25 mouse cellular contexts compared by ENCODE assay signal in genomic region chr3:130153117-130153516, GRCm38 (mm10). TPM values are rescaled to one million over a fixed set of nuclear protein-coding genes. Genes with fewer than 3 reads are reported as not detected.
DNase-seq lines count a peak whose midpoint lies in the region; ATAC-seq and TF ChIP-seq lines count a peak whose summit lies in the region.
"Had no signal": no experiment of that assay in that cellular context is flagged by ENCODE, and none has a peak within 500 bp of the region (broad histone marks: within the 10 kb centered on the region; RNA-seq: fewer than 3 reads in every experiment).

No protein-coding gene starts in this region.

- no peak overlapping the region for H3K4me3 ChIP-seq in midbrain, embryonic 11.5 days (ENCODE audit: low read depth, low read length)
- H3K4me3 ChIP-seq in midbrain, embryonic 14.5 days (replicated peaks; ENCODE audit: low read depth, low read length), result no peak overlapping the region
- H3K4me3 ChIP-seq in gastrocnemius, adult 2 months, result no peak overlapping the region
- H3K4me3 ChIP-seq: embryonic facial prominence, embryonic 13.5 days; embryonic facial prominence, embryonic 15.5 days; erythroblast, embryonic 14.5 days; forebrain, embryonic 10.5 days; forebrain, embryonic 12.5 days had no signal

- no peaks in the 10 kb centered on the region for H3K36me3 ChIP-seq in midbrain, embryonic 11.5 days (ENCODE audit: control insufficient read depth, insufficient read depth, low read length)
- no peaks in the 10 kb centered on the region for H3K36me3 ChIP-seq in midbrain, embryonic 14.5 days (ENCODE audit: control insufficient read depth, insufficient read depth, low read length)
- H3K36me3 ChIP-seq: embryonic facial prominence, embryonic 13.5 days; embryonic facial prominence, embryonic 15.5 days; forebrain, embryonic 10.5 days; forebrain, embryonic 12.5 days; G1E had no signal

- peak; percentile 21 for DNase-seq in midbrain, embryonic 11.5 days (ENCODE audit: low spot score, missing footprints)
- no peak for DNase-seq in midbrain, embryonic 14.5 days
- peak; percentile 23 for DNase-seq in brain, adult 2 months (ENCODE audit: low read depth, low spot score)
- no peak for DNase-seq in adrenal gland, postnatal 4 days (ENCODE audit: low spot score in 2 of 2)
- no peak for DNase-seq in gastrocnemius, adult 2 months
- DNase-seq: adrenal gland, adult 8-10 months; adrenal gland, postnatal 14 days; cerebellum, adult 11 months; cerebellum, adult 18-20 months; cerebellum, adult 8-10 months; cerebellum, adult 9-11 months; cerebellum, postnatal 14 days; cerebellum, postnatal 36 days; embryo, embryonic 11 days had no signal

- no peaks in the 10 kb centered on the region for H3K4me1 ChIP-seq in midbrain, embryonic 11.5 days (ENCODE audit: control insufficient read depth, insufficient read depth, low read length)
- H3K4me1 ChIP-seq in midbrain, embryonic 14.5 days (ENCODE audit: control insufficient read depth, insufficient read depth, low read length), result no peaks in the 10 kb centered on the region
- H3K4me1 ChIP-seq: embryonic facial prominence, embryonic 13.5 days; embryonic facial prominence, embryonic 15.5 days; forebrain, embryonic 10.5 days; forebrain, embryonic 12.5 days had no signal

- H3K27ac ChIP-seq in midbrain, embryonic 11.5 days (ENCODE audit: low read depth, low read length), result no peak overlapping the region
- H3K27ac ChIP-seq in midbrain, embryonic 14.5 days (replicated peaks; ENCODE audit: low read depth, low read length), result no peak overlapping the region
- H3K27ac ChIP-seq in gastrocnemius, adult 2 months, result no peak overlapping the region
- H3K27ac ChIP-seq: embryonic facial prominence, embryonic 13.5 days; embryonic facial prominence, embryonic 15.5 days; forebrain, embryonic 10.5 days; forebrain, embryonic 12.5 days had no signal

- no peak overlapping the region for H3K9ac ChIP-seq in midbrain, embryonic 11.5 days (ENCODE audit: low read length)
- H3K9ac ChIP-seq in midbrain, embryonic 14.5 days (replicated peaks; ENCODE audit: low read length), result no peak overlapping the region
- H3K9ac ChIP-seq: embryonic facial prominence, embryonic 13.5 days; embryonic facial prominence, embryonic 15.5 days; forebrain, embryonic 12.5 days had no signal

- H3K4me2 ChIP-seq in midbrain, embryonic 11.5 days, result no peak overlapping the region
- H3K4me2 ChIP-seq in midbrain, embryonic 14.5 days (ENCODE audit: low read length), result no peak overlapping the region
- H3K4me2 ChIP-seq: embryonic facial prominence, embryonic 13.5 days; embryonic facial prominence, embryonic 15.5 days; forebrain, embryonic 12.5 days had no signal

- H3K27me3 ChIP-seq in midbrain, embryonic 11.5 days (ENCODE audit: control insufficient read depth, insufficient read depth, low read length), result no peaks in the 10 kb centered on the region
- no peaks in the 10 kb centered on the region for H3K27me3 ChIP-seq in midbrain, embryonic 14.5 days (ENCODE audit: control insufficient read depth, insufficient read depth, low read length)
- H3K27me3 ChIP-seq: embryonic facial prominence, embryonic 15.5 days; forebrain, embryonic 12.5 days; Patski had no signal

- no peak for ATAC-seq in midbrain, embryonic 11.5 days (ENCODE audit: low FRiP score)
- no peak for ATAC-seq in midbrain, embryonic 14.5 days (ENCODE audit: low FRiP score, low TSS enrichment)
- ATAC-seq: activated CD4-positive, CD25-positive, alpha-beta regulatory T cell, adult 4 months; forebrain, embryonic 14.5 days; forebrain, embryonic 16.5 days; Patski had no signal

- intact Hi-C loops in gastrocnemius, adult 2 months (cut with DNase I), result no loop called here

- no peaks in the 10 kb centered on the region for H3K9me3 ChIP-seq in midbrain, embryonic 11.5 days (ENCODE audit: control insufficient read depth, low read length)
- no peaks in the 10 kb centered on the region for H3K9me3 ChIP-seq in midbrain, embryonic 14.5 days (ENCODE audit: control insufficient read depth, low read length)
- H3K9me3 ChIP-seq: embryonic facial prominence, embryonic 13.5 days; embryonic facial prominence, embryonic 15.5 days; forebrain, embryonic 10.5 days; forebrain, embryonic 12.5 days had no signal

- no peak for TF ChIP-seq CTCF in gastrocnemius, adult 2 months (IDR thresholded peaks at IDR 0.05)

- 92% methylated on average over 3 of the region's 3 CpGs for WGBS in midbrain, embryonic 11.5 days
- WGBS in midbrain, embryonic 14.5 days, result 87% methylated on average over 3 of the region's 3 CpGs

RNA-seq across cellular contexts. Expression of gene Col25a1, which starts 21.8 kb away (rescaled TPM):
- 3.0 and 3.5 TPM in 2 replicates for polyA plus RNA-seq in midbrain, embryonic 11.5 days (2014; fragmentation: Nextera tagmentation; extraction: Ambion mirVana)
- 15.4 and 17.1 TPM in 2 replicates for polyA plus RNA-seq in midbrain, embryonic 14.5 days (2014; fragmentation: Nextera tagmentation; extraction: Ambion mirVana)
- 10 to 100 TPM; 12.5 to 13.9 TPM for total RNA-seq in adrenal gland, postnatal 4 days (2021)
- under 1 TPM in 1 of 2 experiments, not detected in 1; 0.06 TPM for total RNA-seq in gastrocnemius, adult 2 months (2021)
- total RNA-seq: common myeloid progenitor, adult 5-6 weeks had no signal
- polyA plus RNA-seq: G1E had no signal

Comparison
In these comparisons a context has a peak if more than half of its experiments do, and no peak if none do; other contexts are left out.
1. DNase-seq: peak in midbrain, embryonic 11.5 days (single experiment) and brain, adult 2 months (single experiment); none in midbrain, embryonic 14.5 days (single experiment), adrenal gland, postnatal 4 days (0 of 2) and gastrocnemius, adult 2 months (single experiment).
2. RNA of gene Col25a1, which starts 21.8 kb away (total RNA-seq): 12.5 to 13.9 TPM in adrenal gland, postnatal 4 days; 0.06 TPM in gastrocnemius, adult 2 months; every median in the first group is over 10 times any median in the second.